Mouse (Mus musculus) MEL (cell line): ENCODE data around the gene Gstm4. TPM values are rescaled to one million over a fixed set of nuclear protein-coding genes. Genes with fewer than 3 reads are reported as not detected.

ENCODE experiments used
- DNase-seq: peaks from one replicate; pipeline ENCODE4 v3.0.0; 2011; ENCODE audit warnings: low read depth, low spot score
- H3K27ac ChIP-seq: 2 replicates; pipeline ENCODE4 v1.5.1; 2012; ENCODE audit warnings: low read depth, mild to moderate bottlenecking, control low read depth, low read length, moderate library complexity; ENCODE audit not compliant: control insufficient read depth
- H3K27me3 ChIP-seq, 2 experiments: fragments of 150-350 bp in 1 of 2; sonication (generic) in 1 of 2; 2 replicates each; pipeline ENCODE4 v1.6.1; 2012; ENCODE audit warnings: low read length in 2 of 2, mild to moderate bottlenecking in 2 of 2, improper control_type of control experiment in 1 of 2, moderate library complexity in 1 of 2; ENCODE audit not compliant: insufficient read depth in 2 of 2, control insufficient read depth in 1 of 2
- H3K36me3 ChIP-seq, 2 experiments: 2 replicates each; pipeline ENCODE4 v1.6.1; 2012 to 2014; ENCODE audit warnings: low read length in 2 of 2, improper control_type of control experiment in 1 of 2, inconsistent platforms in 1 of 2, mild to moderate bottlenecking in 1 of 2; ENCODE audit not compliant: insufficient read depth in 2 of 2, control insufficient read depth in 1 of 2
- H3K4me1 ChIP-seq, 2 experiments: fragments of 150-350 bp in 1 of 2; sonication (generic) in 1 of 2; 2 replicates each; pipeline ENCODE4 v1.6.1; 2012; ENCODE audit warnings: low read length in 2 of 2, improper control_type of control experiment in 1 of 2, mild to moderate bottlenecking in 1 of 2; ENCODE audit not compliant: insufficient read depth in 2 of 2, control insufficient read depth in 1 of 2
- H3K4me3 ChIP-seq, 2 experiments: fragments of 150-350 bp in 1 of 2; sonication (generic) in 1 of 2; 2 replicates each; pipeline ENCODE4 v1.5.1; 2012; ENCODE audit warnings: low read depth in 2 of 2, low read length in 2 of 2, mild to moderate bottlenecking in 2 of 2, moderate library complexity in 2 of 2, control low read depth in 1 of 2, improper control_type of control experiment in 1 of 2; ENCODE audit not compliant: control insufficient read depth in 1 of 2, insufficient read depth in 1 of 2
- H3K79me2 ChIP-seq: 2 replicates; pipeline ENCODE4 v1.6.1; 2012; ENCODE audit warnings: mild to moderate bottlenecking, low read length, moderate library complexity; ENCODE audit not compliant: control insufficient read depth, poor library complexity, insufficient read depth
- H3K9ac ChIP-seq: 2 replicates; pipeline ENCODE4 v1.6.1; 2012; ENCODE audit warnings: low read depth, mild to moderate bottlenecking, control low read depth, low read length, moderate library complexity; ENCODE audit not compliant: control insufficient read depth, poor library complexity, severe bottlenecking
- H3K9me3 ChIP-seq: fragments of 150-350 bp; sonication (generic); replicated peaks from 2 replicates; pipeline ENCODE4 v1.6.1; 2012; ENCODE audit warnings: mild to moderate bottlenecking, low read length, improper control_type of control experiment, moderate library complexity; ENCODE audit not compliant: insufficient read depth
- BHLHE40 ChIP-seq: IDR thresholded peaks from 2 replicates; pipeline ENCODE4 v1.6.1; 2012; ENCODE audit warnings: low read depth, mild to moderate bottlenecking, inconsistent platforms, low read length, improper control_type of control experiment, borderline replicate concordance
- CHD1 ChIP-seq: IDR thresholded peaks from 2 replicates; pipeline ENCODE4 v1.6.1; 2012; ENCODE audit warnings: low read depth, mild to moderate bottlenecking, inconsistent platforms, low read length, improper control_type of control experiment
- CHD2 ChIP-seq: IDR thresholded peaks from 2 replicates; pipeline ENCODE4 v1.6.1; 2011; ENCODE audit warnings: low read length, improper control_type of control experiment
- CTCF ChIP-seq, 3 experiments: IDR thresholded peaks in 2 of 3; conservative IDR thresholded peaks in 1 of 3; 2 replicates each; pipeline ENCODE4 v1.5.1; 2011 to 2012; ENCODE audit warnings: low read length in 3 of 3, low read depth in 2 of 3, mild to moderate bottlenecking in 2 of 3, improper control_type of control experiment in 1 of 3, inconsistent platforms in 1 of 3, mixed read lengths in 1 of 3, moderate library complexity in 1 of 3; ENCODE audit not compliant: control insufficient read depth in 1 of 3, insufficient read depth in 1 of 3, poor library complexity in 1 of 3, severe bottlenecking in 1 of 3
- ETS1 ChIP-seq: IDR thresholded peaks from 2 replicates; pipeline ENCODE4 v1.6.1; 2012; ENCODE audit warnings: low read depth, mild to moderate bottlenecking, inconsistent platforms, low read length, improper control_type of control experiment, moderate library complexity
- GABPA ChIP-seq: IDR thresholded peaks from 2 replicates; pipeline ENCODE4 v1.6.1; 2012; ENCODE audit warnings: low read depth, mild to moderate bottlenecking, inconsistent platforms, low read length, improper control_type of control experiment, moderate library complexity
- GATA1 ChIP-seq: IDR thresholded peaks from 2 replicates; pipeline ENCODE4 v1.6.1; 2011; ENCODE audit warnings: low read depth, low read length, improper control_type of control experiment
- KAT2A ChIP-seq: conservative IDR thresholded peaks from 2 replicates; pipeline ENCODE4 v1.6.1; 2012; ENCODE audit warnings: low read depth, low read length, improper control_type of control experiment, inconsistent platforms
- MAFK ChIP-seq: IDR thresholded peaks from 2 replicates; pipeline ENCODE4 v1.6.1; 2011; ENCODE audit warnings: low read depth, mild to moderate bottlenecking, low read length, improper control_type of control experiment, borderline replicate concordance
- MAX ChIP-seq: IDR thresholded peaks from 2 replicates; pipeline ENCODE4 v1.6.1; 2011; ENCODE audit warnings: low read length, improper control_type of control experiment
- MAZ ChIP-seq: IDR thresholded peaks from 2 replicates; pipeline ENCODE4 v1.6.1; 2012; ENCODE audit warnings: low read depth, mild to moderate bottlenecking, inconsistent platforms, low read length, improper control_type of control experiment
- MEF2A ChIP-seq: IDR thresholded peaks from 2 replicates; pipeline ENCODE4 v1.6.1; 2014; ENCODE audit warnings: low read depth, mild to moderate bottlenecking, inconsistent platforms, low read length, improper control_type of control experiment; ENCODE audit not compliant: poor library complexity, insufficient replicate concordance, severe bottlenecking; ENCODE audit errors: extremely low read depth
- MXI1 ChIP-seq: IDR thresholded peaks from 2 replicates; pipeline ENCODE4 v1.6.1; 2011; ENCODE audit warnings: mild to moderate bottlenecking, low read depth, low read length, improper control_type of control experiment
- MYB ChIP-seq: IDR thresholded peaks from 2 replicates; pipeline ENCODE4 v1.6.1; 2011; ENCODE audit warnings: mild to moderate bottlenecking, low read depth, low read length, improper control_type of control experiment
- POLR2A ChIP-seq, 2 experiments: IDR thresholded peaks; 2 replicates each; pipeline ENCODE4 v1.6.1; 2011 to 2012; ENCODE audit warnings: low read length in 2 of 2, mild to moderate bottlenecking in 2 of 2, control low read depth in 1 of 2, improper control_type of control experiment in 1 of 2, low read depth in 1 of 2, moderate library complexity in 1 of 2; ENCODE audit not compliant: control insufficient read depth in 1 of 2, insufficient read depth in 1 of 2, poor library complexity in 1 of 2
- POLR2AphosphoS2 ChIP-seq: IDR thresholded peaks from 2 replicates; pipeline ENCODE4 v1.6.1; 2011; ENCODE audit warnings: low read length, improper control_type of control experiment
- POLR2AphosphoS5 ChIP-seq: IDR thresholded peaks from 2 replicates; pipeline ENCODE4 v1.6.1; 2012; ENCODE audit warnings: low read depth, borderline replicate concordance, mild to moderate bottlenecking, inconsistent platforms, low read length, moderate library complexity, mixed read lengths
- UBTF ChIP-seq: IDR thresholded peaks from 2 replicates; pipeline ENCODE4 v1.6.1; 2012; ENCODE audit warnings: low read depth, mild to moderate bottlenecking, inconsistent platforms, low read length, improper control_type of control experiment, moderate library complexity, borderline replicate concordance; ENCODE audit not compliant: insufficient read depth
- USF1 ChIP-seq: IDR thresholded peaks from 2 replicates; pipeline ENCODE4 v1.6.1; 2014; ENCODE audit warnings: low read depth, mild to moderate bottlenecking, inconsistent platforms, low read length, improper control_type of control experiment, moderate library complexity
- ZMIZ1 ChIP-seq: IDR thresholded peaks from 2 replicates; pipeline ENCODE4 v1.6.1; 2012; ENCODE audit warnings: low read depth, mild to moderate bottlenecking, inconsistent platforms, low read length, improper control_type of control experiment, moderate library complexity
- polyA plus RNA-seq, 2 experiments: library from polyadenylated mRNA; stranded (reverse) in 1 of 2; unstranded in 1 of 2; fragments of >175 nt in 1 of 2; fragments of >200 nt in 1 of 2; gene quantifications; 2 replicates each; pipeline versions ENCODE4 v1.2.1 to v1.2.4; 2012; ENCODE audit warnings: low replicate concordance in 2 of 2, low read depth in 1 of 2; ENCODE audit not compliant: insufficient read length in 2 of 2, insufficient read depth in 1 of 2, missing spikeins in 1 of 2
- total RNA-seq: library from RNA; depleted of rRNA; stranded (reverse); fragments of 300-350 nt; gene quantifications from 2 replicates; pipeline ENCODE4 v1.2.3, GENCODE M21; 2012

Gstm4 gene
- total and polyA plus RNA-seq, 3 experiments, result 1.4 to 7.4 TPM; not detected in 1

DNA sequence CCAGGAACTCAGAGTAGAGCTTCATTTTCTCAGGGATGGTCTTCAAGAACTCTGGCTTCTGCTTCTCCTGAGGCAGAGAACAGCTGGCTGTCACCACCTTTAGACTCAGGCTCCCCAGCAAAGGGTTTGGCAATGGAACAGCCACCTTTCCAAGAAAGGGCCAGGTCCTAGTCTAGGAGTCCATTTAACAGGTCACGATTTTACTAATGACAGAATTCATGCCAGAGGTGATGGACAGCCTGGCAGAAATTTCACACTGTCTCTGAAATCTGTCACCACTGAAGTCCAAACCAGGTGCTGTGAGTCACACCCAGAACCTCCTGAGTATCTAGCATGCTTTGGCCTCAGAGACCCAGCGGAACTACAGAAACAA lies 29.7 kb downstream of the Gstm4 start (continued):
- TF ChIP-seq GABPA, result no peak
- no peak for TF ChIP-seq MAZ
- TF ChIP-seq CHD1, result no peak
- TF ChIP-seq MEF2A, result no peak

DNA sequence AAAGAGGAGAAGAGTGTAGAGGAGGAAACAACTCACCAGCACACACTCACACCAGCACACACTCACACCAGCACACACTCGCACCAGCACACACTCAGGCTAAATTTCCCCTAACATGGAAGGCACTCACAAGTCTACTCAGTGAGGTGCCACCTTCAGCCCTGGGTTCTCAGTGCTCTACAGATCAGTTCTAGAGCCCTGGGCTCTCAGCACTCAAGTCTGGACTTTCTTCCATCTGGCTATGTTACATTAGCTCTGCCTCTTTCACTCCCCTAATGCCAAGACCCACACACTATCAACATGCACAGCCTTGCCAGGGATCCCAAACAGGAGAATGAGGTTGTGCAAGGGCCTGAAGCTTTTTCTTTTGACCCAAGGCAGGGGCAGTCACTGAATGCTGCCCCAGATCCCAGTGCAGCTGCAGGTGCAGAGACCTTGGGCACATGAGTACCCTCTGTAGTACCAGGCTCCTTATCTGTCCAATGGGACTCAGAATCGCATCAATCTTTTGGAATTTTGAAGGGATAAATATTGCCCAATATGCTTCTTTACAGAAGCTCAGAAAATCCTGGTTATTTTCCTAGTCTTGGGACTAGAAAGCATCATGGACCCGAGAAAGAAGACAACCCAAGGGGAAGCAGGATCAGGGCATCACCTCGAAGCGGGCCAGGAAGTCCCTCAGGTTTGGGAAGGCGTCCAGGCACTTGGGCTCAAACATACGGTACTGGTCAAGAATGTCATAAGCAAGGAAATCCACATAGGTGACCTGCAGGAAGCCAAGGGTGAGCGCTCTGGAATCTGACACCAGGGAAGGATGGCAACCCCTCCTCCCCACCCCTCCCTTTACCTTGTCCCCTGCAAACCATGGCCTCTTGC lies 30.4 kb downstream of the Gstm4 start:
- DNase-seq, result no peak
- no peak overlapping the region for H3K27ac ChIP-seq
- H3K9ac ChIP-seq, result no peak overlapping the region
- H3K4me3 ChIP-seq, result no peak overlapping the region
- H3K36me3 ChIP-seq, result peaks cover 0 to 3% of the 10 kb centered on the region in 2 experiments; a peak in 1 of 4 replicates
- no peaks in the 10 kb centered on the region for H3K27me3 ChIP-seq
- H3K9me3 ChIP-seq, result no peaks in the 10 kb centered on the region
- no peak for TF ChIP-seq ZMIZ1
- no peak for TF ChIP-seq MYB
- TF ChIP-seq POLR2AphosphoS2, result no peak
- TF ChIP-seq MAX, result no peak
- TF ChIP-seq CHD1, result no peak
- no peak for TF ChIP-seq KAT2A
- TF ChIP-seq ETS1, result no peak
- no peak for TF ChIP-seq GATA1
- no peak for TF ChIP-seq CTCF (IDR thresholded peaks at IDR 0.05 in 2 of 3, conservative IDR thresholded peaks at IDR 0.05 in 1 of 3; ENCODE audit: control insufficient read depth in 1 of 3, insufficient read depth in 1 of 3, low read depth in 2 of 3, low read length in 3 of 3, poor library complexity in 1 of 3, severe bottlenecking in 1 of 3)
- TF ChIP-seq UBTF, result no peak
- no peak for TF ChIP-seq GABPA
- no peak for TF ChIP-seq BHLHE40
- TF ChIP-seq POLR2AphosphoS5, result no peak
- TF ChIP-seq USF1, result no peak
- no peak for TF ChIP-seq MXI1
- TF ChIP-seq MAFK, result no peak
- no peak for TF ChIP-seq CHD2
- TF ChIP-seq POLR2A (IDR thresholded peaks at IDR 0.05; ENCODE audit: control insufficient read depth in 1 of 2, insufficient read depth in 1 of 2, low read depth in 1 of 2, low read length in 2 of 2, poor library complexity in 1 of 2), result no peak
- H3K79me2 ChIP-seq, result no peaks in the 10 kb centered on the region
- H3K4me1 ChIP-seq, result peaks cover 0 to 18% of the 10 kb centered on the region in 2 experiments; a peak in 2 of 4 replicates
